Mouse (Mus musculus): ENCODE data around the gene C5ar2. TPM values are rescaled to one million over a fixed set of nuclear protein-coding genes. Genes with fewer than 3 reads are reported as not detected.
"Not testable (repeated sequence)": the region's sequence is repeated elsewhere in the genome, so short reads cannot be mapped to it uniquely, and the experiment has no call there.

The C5ar2 gene
- total RNA-seq, 2 experiments from 2014 or later, result 0.46 to 0.83 TPM

GRCm38 (mm10) chr7:16257830-16258229 lies 13.9 kb upstream of the C5ar2 start:
- DNase-seq (ENCODE audit: low spot score in 2 of 2), result no peak

- DNase-seq (ENCODE audit: low spot score in 2 of 2), result not testable (repeated sequence)
These were observed 12.0 kb upstream of the C5ar2 start for GRCm38 (mm10) chr7:16255963-16256362.

GRCm38 (mm10) chr7:16254195-16254594 lies 10.2 kb upstream of the C5ar2 start:
- no peak for DNase-seq (ENCODE audit: low spot score in 2 of 2)

GRCm38 (mm10) chr7:16250687-16251086 lies 6.7 kb upstream of the C5ar2 start:
- no peak for DNase-seq (ENCODE audit: low spot score in 2 of 2)

- DNase-seq (ENCODE audit: low spot score in 2 of 2), result no peak
These were observed 2.0 kb upstream of the C5ar2 start for GRCm38 (mm10) chr7:16245958-16246357.

GRCm38 (mm10) chr7:16242198-16242597 lies 1.8 kb downstream of the C5ar2 start:
- no peak for DNase-seq (ENCODE audit: low spot score in 2 of 2)

GRCm38 (mm10) chr7:16241787-16242186 lies 2.2 kb downstream of the C5ar2 start:
- no peak for DNase-seq (ENCODE audit: low spot score in 2 of 2)

- no peak for DNase-seq (ENCODE audit: low spot score in 2 of 2)
These were observed 3.0 kb downstream of the C5ar2 start for GRCm38 (mm10) chr7:16240978-16241303.

- no peak for DNase-seq (ENCODE audit: low spot score in 2 of 2)
These were observed 3.5 kb downstream of the C5ar2 start for GRCm38 (mm10) chr7:16240281-16240977.

- no peak for DNase-seq (ENCODE audit: low spot score in 2 of 2)
These were observed 4.4 kb downstream of the C5ar2 start for GRCm38 (mm10) chr7:16239554-16239997.

GRCm38 (mm10) chr7:16229869-16230268 lies 14.1 kb downstream of the C5ar2 start:
- no peak for DNase-seq (ENCODE audit: low spot score in 2 of 2)

- DNase-seq (ENCODE audit: low spot score in 2 of 2), result peak; percentile 95 to 97
These were observed 22.2 kb downstream of the C5ar2 start, which contains the start of gene Dhx34 for GRCm38 (mm10) chr7:16221582-16222272. Gene Dhx34, minus strand, starts transcription at chr7:16222037.

- no peak for DNase-seq (ENCODE audit: low spot score in 2 of 2)
These were observed 30.0 kb downstream of the C5ar2 start for GRCm38 (mm10) chr7:16213986-16214385.

GRCm38 (mm10) chr7:16213196-16213595 lies 30.8 kb downstream of the C5ar2 start:
- DNase-seq (ENCODE audit: low spot score in 2 of 2), result no peak

- DNase-seq (ENCODE audit: low spot score in 2 of 2), result no peak
These were observed 33.0 kb downstream of the C5ar2 start for GRCm38 (mm10) chr7:16210862-16211365.

- DNase-seq (ENCODE audit: low spot score in 2 of 2), result no peak
These were observed 34.9 kb downstream of the C5ar2 start for GRCm38 (mm10) chr7:16208781-16209665.

GRCm38 (mm10) chr7:16207496-16207895 lies 36.5 kb downstream of the C5ar2 start:
- DNase-seq (ENCODE audit: low spot score in 2 of 2), result peak; percentile 24 to 57

GRCm38 (mm10) chr7:16207076-16207475 lies 36.9 kb downstream of the C5ar2 start:
- DNase-seq (ENCODE audit: low spot score in 2 of 2), result no peak

GRCm38 (mm10) chr7:16204791-16205190 lies 39.2 kb downstream of the C5ar2 start:
- DNase-seq (ENCODE audit: low spot score in 2 of 2), result no peak

GRCm38 (mm10) chr7:16203505-16203903 lies 40.5 kb downstream of the C5ar2 start:
- no peak for DNase-seq (ENCODE audit: low spot score in 2 of 2)

GRCm38 (mm10) chr7:16202756-16203504 lies 41.0 kb downstream of the C5ar2 start:
- DNase-seq (ENCODE audit: low spot score in 2 of 2), result no peak
